Mouse (Mus musculus) thymus, postnatal 0 days (tissue): ENCODE data around the gene Btbd35f4. TPM values are rescaled to one million over a fixed set of nuclear protein-coding genes. Genes with fewer than 3 reads are reported as not detected.
"Not testable (repeated sequence)": the region's sequence is repeated elsewhere in the genome, so short reads cannot be mapped to it uniquely, and the experiment has no call there.

Experiments used
- DNase-seq: peaks from one replicate; pipeline ENCODE4 v3.0.0-alpha.2; 2015; ENCODE audit warnings: low spot score
- polyA plus RNA-seq: library from polyadenylated mRNA; unstranded; fragments of >200 nt; fragmentation: Nextera tagmentation; extraction: Ambion mirVana; gene quantifications from 2 replicates; pipeline ENCODE4 v1.2.1, GENCODE M21; 2015

The Btbd35f4 gene
- not detected in 2 replicates for polyA plus RNA-seq

GRCm38 (mm10) chrX:4800196-4800595, at the start of gene Btbd35f4:
Btbd35f4 (plus strand) TSS chrX:4800496.
- DNase-seq: not testable (repeated sequence)

- not testable (repeated sequence) for DNase-seq
Observed at GRCm38 (mm10) chrX:4840016-4840415, 39.7 kb downstream of the Btbd35f4 start.

Other genes starting within 250 kb of the Btbd35f4 start
- not detected in 2 replicates for gene Btbd35f27, start 151.6 kb downstream of the Btbd35f4 start, polyA plus RNA-seq